8 mouse cellular contexts compared by ENCODE assay signal in the genomic region with DNA sequence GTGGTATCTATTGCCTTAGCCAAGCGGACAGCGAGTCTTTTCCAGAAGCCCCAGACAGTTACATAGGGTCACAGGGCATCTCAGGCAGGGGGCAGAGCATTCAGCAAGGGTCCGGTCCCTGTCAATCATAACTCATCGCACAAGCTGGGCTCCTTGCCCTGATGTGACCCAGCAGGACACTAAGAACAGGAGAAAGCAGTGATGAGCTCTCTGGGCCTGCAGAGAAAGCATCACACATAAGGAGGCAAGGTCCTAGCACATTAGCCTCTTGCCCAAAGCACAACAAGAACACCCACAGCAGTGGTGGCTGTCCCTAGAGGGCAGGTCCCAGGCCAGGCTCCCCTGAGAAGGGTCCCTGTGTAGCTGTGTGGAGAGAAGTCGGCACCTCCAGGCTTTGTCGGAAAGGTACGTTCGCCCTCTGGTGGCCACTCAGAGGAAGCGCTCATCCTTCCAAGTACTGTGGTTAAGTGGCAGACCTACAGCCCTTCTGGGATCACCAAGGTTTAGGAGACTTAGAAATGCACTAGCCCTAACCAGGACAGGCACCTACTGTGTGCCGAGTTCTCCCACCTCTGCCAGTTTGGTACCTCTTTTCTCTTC.
DNase-seq lines count a peak whose midpoint lies in the region; ATAC-seq and TF ChIP-seq lines count a peak whose summit lies in the region.

No protein-coding gene starts in this region.

- H3K27me3 ChIP-seq in heart, postnatal 0 days (ENCODE audit: control insufficient read depth, insufficient read depth, low read length) = 0 out of 2 replicates have a peak, but pooled peaks cover 19% of the 10 kb centered on the region

- ATAC-seq in CD4-positive, CD25-positive, alpha-beta regulatory T cell, adult 4 months = peak; percentile 49
- peak; percentile 36 for ATAC-seq in activated CD4-positive, CD25-positive, alpha-beta regulatory T cell, adult 4 months
- peak; percentile 28; the same call in 1 of the 2 replicates for ATAC-seq in heart, postnatal 0 days (ENCODE audit: insufficient read depth, low read depth)
- peak; percentile 92 for ATAC-seq in megakaryocyte, adult 5-6 weeks (ENCODE audit: poor library complexity, severe bottlenecking)

- H3K9me3 ChIP-seq in heart, postnatal 0 days (replicated peaks; ENCODE audit: control insufficient read depth, low read length) = no peaks in the 10 kb centered on the region

- no peak overlapping the region for H3K4me2 ChIP-seq in heart, postnatal 0 days (ENCODE audit: low read depth, low read length)

- no peak overlapping the region for H3K4me3 ChIP-seq in heart, postnatal 0 days (ENCODE audit: low read depth, low read length)

- peaks cover 6% of the 10 kb centered on the region; the same call in 1 of the 2 replicates for H3K4me1 ChIP-seq in heart, postnatal 0 days (ENCODE audit: control insufficient read depth, insufficient read depth)

- H3K36me3 ChIP-seq in heart, postnatal 0 days (replicated peaks; ENCODE audit: control insufficient read depth, insufficient read depth, low read length) = no peaks in the 10 kb centered on the region

- no peak overlapping the region for H3K27ac ChIP-seq in heart, postnatal 0 days (ENCODE audit: low read depth)

- 29% methylated on average over 10 of the region's 10 CpGs for WGBS in heart, postnatal 0 days

- TF ChIP-seq CTCF in heart, postnatal 0 days (IDR thresholded peaks at IDR 0.05; ENCODE audit: low read depth) = peak; percentile 91

- no peak for TF ChIP-seq EP300 in heart, postnatal 0 days (IDR thresholded peaks at IDR 0.05; ENCODE audit: low read depth)

- DNase-seq in embryo, embryonic 11 days = peak; percentile 83
- peak; percentile 66 for DNase-seq in heart, postnatal 0 days (ENCODE audit: low spot score)
- DNase-seq in kidney, postnatal 25 days = peak; percentile 54 to 58
- peak; percentile 47 to 73 for DNase-seq in right cerebral cortex, adult 2 months (ENCODE audit: low spot score in 2 of 2)
- DNase-seq in urinary bladder, postnatal 14 days (ENCODE audit: low spot score) = peak; percentile 43

- H3K9ac ChIP-seq in heart, postnatal 0 days (replicated peaks; ENCODE audit: low read depth, low read length) = no peak overlapping the region

Comparison
In these comparisons a context has a peak if more than half of its experiments do, and no peak if none do; other contexts are left out.
1. ATAC-seq: peak in every context shown above with its lines; median percentile 92 in megakaryocyte, adult 5-6 weeks; 49 in CD4-positive, CD25-positive, alpha-beta regulatory T cell, adult 4 months; 36 in activated CD4-positive, CD25-positive, alpha-beta regulatory T cell, adult 4 months; 28 in heart, postnatal 0 days.